Mouse (Mus musculus): Measurements from ENCODE around the gene Cckbr.
"Not testable (repeated sequence)": the region's sequence is repeated elsewhere in the genome, so short reads cannot be mapped to it uniquely, and the experiment has no call there.

Gene Cckbr

DNA sequence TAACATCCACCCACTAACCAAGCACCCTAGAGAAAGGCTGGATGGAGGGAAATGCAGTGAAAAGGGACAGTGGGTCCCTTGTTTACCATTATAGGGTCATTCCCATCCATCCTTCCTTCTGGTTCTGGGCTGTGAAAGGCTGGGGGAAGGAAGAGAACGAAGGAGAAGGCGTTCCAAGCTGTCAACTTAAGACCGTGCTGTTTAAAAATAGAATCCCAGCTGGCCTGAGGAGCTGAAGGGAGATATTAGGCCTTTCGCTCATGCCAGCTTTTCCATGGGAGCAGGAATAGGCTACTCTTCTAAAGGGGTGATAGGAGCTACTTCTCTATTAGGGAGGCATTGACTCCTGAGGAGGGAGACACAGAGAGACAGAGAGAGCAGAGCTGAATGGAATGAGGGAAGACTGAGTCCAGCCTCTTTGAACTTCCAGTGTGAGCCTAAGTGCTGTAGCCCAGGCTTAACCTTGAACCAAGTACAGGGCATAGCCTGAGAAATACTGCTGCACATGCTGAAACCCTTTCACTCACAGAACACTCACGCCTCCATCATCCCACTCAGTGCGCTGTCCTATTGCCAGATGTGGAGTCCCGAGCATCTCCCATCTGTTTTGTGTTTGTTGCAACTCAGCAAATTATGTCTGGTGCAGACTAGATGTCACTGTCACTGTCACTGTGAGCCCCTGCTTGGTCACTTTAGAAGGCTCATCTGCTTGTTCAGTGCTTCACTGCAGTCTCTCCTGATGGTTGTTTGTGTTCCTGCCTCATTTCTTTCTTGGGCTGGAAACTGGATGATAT, 12.6 kb downstream of the Cckbr start:
- no peak for DNase-seq (ENCODE audit: low spot score)

DNA sequence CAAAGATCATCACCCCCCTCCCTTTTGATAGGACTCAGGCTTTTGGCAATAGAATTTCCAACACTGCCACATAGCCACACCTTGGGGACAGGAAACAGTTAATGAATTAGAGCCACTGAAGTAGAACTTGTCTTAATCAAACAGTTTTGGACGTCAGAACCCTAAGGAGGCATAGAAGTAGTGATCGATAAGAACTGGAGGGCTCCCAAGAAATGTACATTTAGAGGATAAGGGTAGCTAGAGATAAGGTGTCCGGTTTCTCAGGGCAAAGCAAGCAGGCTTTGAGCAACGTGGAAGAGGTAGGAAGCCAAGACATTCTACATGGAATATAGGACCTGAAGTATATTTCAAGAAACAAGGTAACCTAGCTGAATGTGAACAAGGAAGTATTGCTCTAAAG, 15.9 kb downstream of the Cckbr start:
- no peak for DNase-seq (ENCODE audit: low spot score)

DNA sequence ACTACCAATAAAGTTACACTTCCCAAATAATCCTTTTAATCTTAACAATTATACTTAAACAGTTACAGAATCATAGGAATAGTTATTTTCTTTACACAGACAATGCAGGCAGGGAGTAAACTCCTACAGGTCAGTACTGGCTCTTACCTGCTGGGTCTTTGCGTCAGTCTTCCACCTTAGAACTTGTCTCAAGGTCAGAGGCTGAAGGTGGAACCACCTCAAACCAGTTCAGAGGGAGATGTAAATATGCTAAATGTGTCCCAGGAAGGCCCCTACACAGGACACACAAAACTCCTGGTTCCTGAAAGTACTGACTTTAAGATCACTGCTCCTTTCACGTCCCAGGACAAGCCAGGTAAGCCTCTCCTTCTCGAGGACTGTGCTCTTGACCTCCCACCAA, 19.5 kb downstream of the Cckbr start:
- no peak for DNase-seq (ENCODE audit: low spot score)

DNA sequence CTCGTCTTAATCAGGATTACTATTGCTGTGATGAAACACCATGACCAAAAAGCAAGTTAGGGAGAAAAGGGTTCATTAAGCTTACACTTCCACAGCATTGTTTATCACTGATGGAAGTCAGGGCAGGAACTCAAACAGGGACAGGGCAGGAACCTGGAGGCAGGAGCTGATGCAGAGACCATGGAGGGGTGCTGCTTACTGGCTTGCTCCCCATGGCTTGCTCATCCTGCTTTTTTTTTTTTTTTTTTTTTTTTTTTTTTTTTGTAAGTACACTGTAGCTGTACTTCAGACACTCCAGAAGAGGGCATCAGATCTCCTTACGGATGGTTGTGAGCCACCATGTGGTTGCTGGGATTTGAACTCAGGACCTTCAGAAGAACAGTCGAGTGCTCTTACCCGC, 27.8 kb downstream of the Cckbr start:
- not testable (repeated sequence) for DNase-seq (ENCODE audit: low spot score)

DNA sequence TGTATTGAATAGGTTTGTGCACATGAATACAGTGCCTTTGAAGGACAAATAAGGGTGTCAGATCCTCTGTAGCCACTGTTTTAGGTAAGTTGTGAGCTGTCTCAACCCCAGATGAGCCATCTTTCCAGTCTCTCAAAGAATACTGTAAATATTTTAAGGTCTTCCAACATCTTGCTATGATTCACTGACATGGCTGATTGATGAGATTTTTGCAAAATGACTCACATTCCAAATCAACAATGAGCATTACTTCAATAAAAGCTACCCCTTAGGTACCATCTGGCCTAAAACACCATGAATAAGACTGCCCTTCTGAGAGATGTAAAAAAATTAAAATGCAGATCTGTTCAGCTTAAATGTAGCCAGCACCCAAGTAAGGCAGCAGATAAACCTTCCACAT, 33.0 kb downstream of the Cckbr start:
- DNase-seq (ENCODE audit: low spot score), result no peak

DNA sequence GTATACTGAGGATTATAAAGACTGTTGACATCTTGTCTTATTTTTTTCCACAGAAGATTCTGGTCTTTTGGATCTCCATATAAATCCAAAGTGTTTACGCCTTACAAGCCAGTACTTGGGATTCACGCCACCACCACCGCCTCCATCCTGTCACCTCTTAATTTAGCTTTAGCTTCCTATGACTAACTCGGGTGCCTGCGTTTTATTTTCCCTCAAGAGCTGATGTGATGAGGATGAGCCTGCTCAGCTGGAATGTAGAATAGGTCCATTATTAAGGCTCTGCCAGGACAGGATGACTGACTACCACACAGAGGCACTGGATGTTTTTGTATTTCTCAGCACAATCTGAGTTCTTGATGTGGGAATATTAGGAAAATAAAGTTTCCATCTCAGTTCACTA, 40.0 kb downstream of the Cckbr start:
- not testable (repeated sequence) for DNase-seq (ENCODE audit: low spot score)

DNA sequence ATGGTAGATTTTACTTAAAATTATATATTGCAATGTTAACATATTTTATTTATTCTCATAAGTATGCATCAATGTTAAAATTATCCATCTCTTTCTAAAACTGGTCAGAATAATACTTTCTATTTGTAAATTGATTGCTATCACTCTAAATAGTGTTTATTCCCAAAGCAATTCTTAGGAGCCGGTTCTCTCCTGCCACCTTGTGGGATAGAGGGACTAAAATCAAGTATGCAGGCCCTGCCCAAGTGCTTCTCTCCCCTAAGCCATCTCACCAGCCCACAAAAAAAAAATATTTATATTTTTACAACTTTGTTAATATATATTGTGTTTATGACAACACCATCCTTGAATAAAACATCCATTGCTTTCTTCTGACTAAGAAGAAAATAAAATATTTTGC, 47.1 kb downstream of the Cckbr start:
- no peak for DNase-seq (ENCODE audit: low spot score)

DNA sequence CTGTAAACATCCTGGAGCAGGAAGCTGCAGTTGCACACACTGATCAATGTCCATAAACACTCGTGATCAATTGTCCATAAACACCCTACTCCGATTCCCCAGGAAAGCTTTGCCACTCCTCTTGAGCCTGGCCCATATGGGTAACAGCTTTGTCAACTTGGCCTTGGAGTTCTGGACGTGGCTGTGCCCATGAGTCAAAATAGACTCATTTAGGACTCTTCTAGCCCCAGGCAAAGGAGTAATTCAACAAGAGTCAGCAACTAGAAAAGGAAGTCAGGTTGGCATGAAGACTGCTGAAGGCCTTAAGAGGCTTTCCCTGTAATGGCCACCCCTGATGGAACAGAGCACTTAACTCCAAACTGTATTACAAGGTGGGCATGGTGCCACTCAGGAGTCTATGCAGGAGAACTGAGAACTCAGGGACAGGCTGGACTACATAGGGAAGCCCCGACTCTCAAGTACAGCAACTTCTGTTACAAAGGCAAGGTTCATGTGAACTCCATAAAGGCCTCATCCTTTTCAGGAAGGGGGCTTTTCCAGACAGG, 49.3 kb downstream of the Cckbr start:
- no peak for DNase-seq (ENCODE audit: low spot score)

DNA sequence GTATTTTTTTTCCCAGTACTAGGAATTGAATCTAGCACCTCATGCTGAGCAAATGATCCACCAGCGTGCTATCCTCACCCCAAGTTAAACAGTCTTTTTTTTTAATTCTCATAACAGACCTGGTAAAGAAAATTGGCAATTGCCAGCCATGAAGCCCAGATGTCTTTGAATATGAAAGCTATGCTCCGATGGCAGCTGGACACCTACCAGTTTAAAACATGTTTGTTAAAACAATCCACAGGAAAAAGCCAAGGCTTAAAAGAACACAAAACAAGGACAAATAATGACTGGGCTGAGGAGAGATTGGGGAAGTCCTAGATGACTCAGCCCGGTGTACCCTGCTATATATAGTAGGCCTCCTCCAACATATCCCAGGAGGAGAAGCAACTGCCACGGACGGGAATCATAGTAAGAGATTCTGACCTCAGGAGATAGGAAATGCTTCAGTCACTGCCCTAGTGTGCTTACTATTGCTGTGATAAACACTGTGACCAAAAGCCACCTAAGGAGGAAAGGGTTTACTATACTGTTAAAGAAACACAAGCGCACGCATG, 49.9 kb downstream of the Cckbr start:
- no peak for DNase-seq (ENCODE audit: low spot score)

DNA sequence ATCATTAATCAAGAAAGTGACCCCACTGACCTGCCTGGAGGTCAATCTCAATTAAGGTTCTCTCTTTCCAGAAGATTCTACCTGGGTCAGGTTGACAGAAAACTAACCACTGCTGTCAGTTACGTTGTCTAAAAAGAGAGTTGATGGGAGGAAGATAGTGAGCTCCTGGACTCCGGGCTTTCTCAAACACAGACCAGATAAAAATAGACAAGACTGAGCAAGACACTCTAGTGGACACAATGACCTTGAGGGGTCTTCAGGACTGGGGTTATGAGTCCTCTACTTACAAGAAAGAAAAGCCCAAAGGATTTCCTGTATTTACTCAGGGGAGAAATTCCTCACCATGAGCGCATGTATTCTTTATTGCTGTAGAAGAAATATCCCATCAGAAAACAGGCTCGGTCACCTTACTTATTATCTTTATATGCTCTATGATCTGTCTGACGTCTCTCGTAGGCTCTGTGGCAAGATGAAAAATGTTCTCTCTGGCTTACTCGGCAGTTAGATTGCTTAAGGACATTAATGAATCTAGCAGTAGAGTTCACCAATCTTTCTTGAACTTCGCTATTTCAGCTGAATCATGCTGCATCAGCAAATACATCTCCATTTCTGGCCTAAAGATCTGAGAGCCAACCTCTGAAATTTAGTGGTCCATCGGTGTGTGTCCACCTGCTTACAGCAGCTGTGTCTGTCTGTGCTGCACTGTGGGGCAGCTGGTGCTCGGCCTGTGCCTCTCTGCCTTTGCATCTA, 51.3 kb downstream of the Cckbr start:
- DNase-seq (ENCODE audit: low spot score), result no peak

DNA sequence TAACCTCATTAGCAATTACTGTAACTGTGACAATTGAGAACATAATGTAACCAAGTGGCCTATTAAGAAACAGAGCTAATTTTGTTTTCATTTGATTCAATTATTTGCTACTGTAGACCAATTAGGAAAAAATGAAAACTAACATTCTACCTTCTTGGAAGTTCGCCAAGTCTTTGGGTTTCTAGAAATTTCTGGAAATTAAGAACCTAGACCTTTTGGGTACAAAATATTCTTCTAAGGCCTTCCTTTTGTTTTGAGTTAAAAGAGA, 51.8 kb downstream of the Cckbr start:
- no peak for DNase-seq (ENCODE audit: low spot score)

DNA sequence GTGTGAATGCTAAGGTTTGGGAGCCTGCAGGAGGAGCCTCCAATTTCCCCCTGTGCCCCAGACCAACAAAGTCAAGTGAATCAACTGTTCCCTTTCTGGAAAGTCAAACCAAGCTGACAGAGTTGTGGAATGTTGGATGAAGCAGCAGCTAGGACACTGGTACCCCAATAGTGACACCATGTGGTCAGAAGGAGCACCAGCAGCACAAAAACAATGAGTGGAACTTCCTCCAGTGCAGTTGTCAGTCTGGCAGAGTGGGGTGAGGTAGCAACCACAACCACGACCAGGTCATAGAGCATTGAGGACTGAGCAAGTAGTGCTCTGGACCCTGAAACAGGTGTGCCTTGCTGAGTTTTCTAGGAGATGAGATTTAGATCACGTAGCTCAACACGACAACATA, 52.3 kb downstream of the Cckbr start:
- DNase-seq (ENCODE audit: low spot score), result peak; percentile 86

DNA sequence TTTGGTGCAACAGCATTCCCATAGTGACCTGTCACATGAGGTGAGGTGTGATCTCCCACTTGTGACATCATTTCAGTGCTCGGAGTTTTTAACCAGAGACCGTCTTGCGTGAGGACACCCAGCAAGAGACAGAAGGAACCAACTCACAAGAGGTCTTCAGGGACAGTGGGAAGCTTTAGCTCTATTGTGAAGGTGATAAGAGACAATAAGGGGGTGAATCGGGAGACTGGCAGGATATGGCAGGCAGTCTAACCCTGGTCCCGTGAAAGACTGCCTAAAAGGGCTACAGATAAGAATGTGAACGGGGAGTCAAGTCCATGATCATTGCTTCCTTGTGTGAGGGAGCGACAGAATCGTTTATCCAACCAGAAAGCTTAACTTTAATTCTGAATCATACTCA, 52.8 kb downstream of the Cckbr start:
- no peak for DNase-seq (ENCODE audit: low spot score)

DNA sequence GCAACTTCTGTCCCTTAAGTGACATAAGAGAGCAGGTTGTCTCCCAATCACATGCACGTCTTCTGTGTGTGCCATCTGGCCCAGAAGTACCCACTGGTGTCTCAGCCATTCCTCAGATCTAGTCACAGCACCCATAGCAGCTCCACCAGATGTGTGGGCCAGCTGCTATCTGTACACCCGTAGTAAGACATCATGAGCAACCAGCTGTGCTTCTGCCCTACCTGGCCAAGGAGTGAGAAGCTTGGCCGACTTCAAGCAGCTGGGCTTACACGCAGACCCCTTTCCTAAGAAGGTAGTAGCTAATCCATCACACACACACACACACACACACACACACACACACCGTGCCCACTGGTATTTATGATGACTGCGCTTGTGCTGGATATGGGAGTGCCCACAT, 53.7 kb downstream of the Cckbr start:
- no peak for DNase-seq (ENCODE audit: low spot score)

DNA sequence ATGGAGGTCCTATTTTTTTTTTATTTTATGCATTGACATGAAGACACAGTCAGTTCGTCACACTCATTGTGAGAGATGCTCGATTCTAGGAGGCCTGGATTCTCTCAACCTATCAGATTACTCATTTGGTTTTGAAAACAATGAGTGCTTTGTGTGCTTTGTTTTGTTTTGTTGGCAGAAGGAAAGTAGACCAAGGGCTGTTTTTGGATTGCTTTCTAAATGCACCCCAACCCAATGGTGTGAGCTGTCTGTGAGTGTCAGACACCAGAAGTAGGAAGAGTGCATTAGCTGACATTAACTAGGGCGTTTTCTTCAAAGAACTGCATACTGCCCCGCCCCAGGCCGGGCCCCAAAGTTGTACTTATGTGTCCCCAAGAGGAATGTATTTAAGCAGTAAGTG, 54.5 kb downstream of the Cckbr start:
- no peak for DNase-seq (ENCODE audit: low spot score)

DNA sequence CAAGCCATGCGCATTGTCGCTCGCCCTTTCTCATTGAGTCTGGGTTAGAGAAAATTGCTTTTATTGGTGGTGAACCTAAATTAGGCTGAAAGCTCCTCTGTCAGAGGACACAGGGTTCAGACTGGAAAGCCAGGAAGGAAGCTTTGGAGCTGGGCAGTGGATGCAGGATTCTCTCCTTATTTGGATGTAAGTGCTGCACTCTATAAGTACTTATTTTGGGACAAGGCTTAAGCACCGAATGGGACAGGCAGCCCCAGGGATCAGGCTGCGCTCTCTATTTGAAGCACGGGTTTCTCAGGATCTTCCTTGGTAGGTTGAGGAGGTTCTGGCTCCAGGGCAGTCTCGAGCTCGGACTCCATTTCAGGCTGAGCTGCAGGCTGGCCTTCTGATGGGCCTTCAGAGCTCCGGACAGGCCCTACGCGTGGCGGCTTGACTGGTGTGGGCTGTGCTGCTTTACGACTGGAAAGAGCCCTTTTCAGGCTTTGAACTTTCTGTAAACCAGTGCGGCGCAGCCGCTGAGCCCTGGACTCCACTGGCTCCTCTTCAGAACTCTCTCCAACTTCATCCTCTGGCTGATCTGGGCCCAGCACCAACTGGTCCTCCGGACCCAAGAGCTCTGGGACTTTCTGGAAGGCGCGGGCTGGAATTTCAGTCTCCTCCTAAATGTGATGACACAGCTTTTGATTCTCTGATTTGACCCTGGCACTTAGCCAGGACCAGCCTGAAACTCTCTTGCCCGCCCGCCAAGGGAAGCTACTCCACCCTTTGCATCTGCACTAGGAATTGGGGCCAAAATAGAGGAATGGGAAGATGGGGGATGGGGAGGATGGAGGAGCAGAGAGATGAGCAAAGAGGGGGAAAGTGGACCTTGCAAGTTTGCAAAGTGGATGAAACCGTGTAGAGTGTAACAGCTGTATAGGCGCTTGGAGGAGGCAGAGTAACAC, 55.3 kb downstream of the Cckbr start:
- DNase-seq (ENCODE audit: low spot score), result no peak

DNA sequence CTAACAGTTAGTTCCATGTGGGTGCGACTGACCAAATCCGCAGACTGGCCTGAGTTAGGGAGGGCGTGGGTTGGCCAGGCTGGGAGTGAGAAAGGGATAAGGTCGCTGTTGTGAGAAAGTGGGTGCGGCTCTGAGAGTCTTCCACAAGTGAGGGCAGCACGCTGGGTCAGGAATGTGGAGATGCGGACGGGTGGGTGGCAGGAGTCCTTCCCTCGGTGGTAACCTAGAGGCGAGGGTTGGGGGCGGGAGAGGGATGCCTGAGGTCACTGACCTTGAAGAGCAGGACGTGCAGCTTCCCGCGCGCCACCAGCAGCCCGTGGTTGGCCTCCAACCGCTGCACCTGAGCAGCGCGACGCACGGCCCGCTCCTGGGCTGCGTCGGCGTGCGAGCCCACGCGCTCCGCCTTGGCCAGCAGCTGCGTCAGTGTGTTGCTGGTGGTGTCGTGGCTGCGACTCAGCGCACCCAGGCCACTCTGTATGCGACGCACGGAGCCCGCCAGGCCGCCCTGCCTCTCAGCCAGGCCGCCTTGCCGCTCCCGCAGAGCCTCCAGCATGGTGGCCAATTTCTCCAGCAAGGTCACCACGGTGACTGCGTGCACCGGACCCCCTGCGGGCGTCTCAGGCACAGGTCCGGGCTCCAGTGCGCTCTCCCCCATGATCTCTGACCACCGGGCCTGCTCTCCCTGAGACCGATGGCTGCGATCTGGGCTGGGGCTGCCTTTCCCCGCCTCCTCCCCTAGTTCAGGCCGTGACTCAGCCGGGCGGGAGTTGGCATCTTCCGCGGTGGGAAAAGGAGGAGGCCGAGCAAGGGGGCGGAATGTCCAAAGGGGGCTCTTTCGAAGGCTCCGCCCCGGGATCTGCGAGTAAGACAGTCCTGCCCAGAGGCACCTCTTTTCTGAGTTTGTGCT, 56.2 kb downstream of the Cckbr start, which contains the start of gene Cavin3:
Gene Cavin3, minus strand, starts transcription at position 796 of the 907 bp plus-strand sequence.
- DNase-seq (ENCODE audit: low spot score), result peak; percentile 71

DNA sequence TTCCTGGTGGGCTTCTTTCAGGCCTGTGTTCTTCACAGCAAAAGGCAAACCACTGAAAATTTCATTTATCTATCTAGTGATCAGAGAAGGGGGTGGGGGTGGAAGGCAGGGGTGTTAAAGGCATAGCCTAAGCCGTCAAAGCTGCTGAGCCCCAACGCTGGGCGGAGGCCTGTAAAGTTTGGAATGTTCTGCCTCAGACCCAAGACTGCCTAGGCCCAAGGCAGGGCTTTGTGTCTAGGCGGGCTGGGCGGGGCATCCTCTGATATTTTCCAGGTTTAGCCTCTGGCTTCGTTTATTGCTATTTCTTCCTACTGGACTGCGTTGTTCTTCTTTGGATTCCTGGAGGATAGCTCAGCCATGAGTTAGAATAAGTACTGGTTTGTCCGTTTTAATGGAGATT, 56.9 kb downstream of the Cckbr start:
- DNase-seq (ENCODE audit: low spot score), result peak; percentile 24

DNA sequence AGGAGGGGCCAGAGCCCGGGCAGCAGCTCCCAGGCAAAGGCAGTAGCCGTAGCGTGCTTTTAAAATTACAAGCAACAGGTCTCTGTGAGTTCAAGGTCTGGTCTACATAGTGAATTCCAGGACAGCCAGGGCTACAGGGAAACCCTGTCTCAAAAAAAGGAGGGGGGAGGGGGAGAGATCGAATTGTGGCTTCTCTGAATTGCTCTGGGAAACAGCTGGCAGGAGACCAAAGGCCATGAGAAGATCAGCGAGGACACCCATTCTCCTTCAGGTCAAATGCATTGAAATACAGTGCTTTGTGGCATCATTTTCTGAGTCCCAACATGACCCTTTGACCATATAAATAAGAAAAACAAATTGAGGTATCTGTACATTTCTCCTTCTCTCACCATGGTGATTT, 59.5 kb downstream of the Cckbr start:
- no peak for DNase-seq (ENCODE audit: low spot score)

DNA sequence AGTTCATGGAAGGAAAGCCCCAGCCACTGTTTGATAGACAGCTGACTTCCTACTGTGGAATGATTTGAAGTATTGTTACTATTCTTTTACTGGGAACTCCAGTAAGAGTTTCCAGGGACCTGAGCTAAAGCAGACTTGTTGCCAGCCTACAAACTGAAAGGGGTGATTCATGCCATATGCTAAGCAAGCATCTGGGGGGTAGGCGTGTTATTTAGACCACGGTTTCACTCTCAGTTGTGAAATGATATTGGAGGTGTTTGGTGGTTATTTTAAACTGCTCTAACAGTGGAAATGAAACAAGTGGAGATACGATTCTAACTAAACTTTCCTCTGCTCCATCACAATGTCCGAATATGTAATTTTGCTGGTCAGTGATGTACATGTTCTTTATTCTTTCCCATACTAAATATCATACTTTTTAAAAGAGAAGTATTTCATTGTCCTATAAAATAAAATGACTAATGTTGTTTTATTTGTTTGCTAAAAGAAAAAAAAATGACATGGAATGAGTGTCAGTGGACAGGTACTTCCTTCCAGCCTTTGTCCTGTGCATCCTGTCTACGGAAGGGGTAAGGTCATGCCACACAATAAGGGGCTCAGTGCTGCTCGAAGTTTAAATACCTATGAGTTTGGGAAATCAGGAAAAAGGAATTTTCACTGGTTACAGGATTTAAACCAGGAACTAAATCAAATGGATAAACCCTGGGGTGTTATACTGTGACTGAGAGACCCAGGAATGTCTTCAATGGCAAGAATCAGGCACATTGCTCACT, 61.8 kb downstream of the Cckbr start:
- DNase-seq (ENCODE audit: low spot score), result no peak

Measured in embryo, embryonic 10 days (tissue).